Mouse (Mus musculus) heart, postnatal 0 days (tissue): ENCODE results near the gene Tktl1. TPM values are rescaled to one million over a fixed set of nuclear protein-coding genes. Genes with fewer than 3 reads are reported as not detected.

Experiments used
- ATAC-seq: fragments of 200-750 bp; cut with Nextera tagmentation; 2 replicates; pipeline ENCODE4 v1.8.0; 2017; ENCODE audit warnings: low read depth, moderate number of reproducible peaks, moderate library complexity; ENCODE audit not compliant: insufficient read depth
- DNase-seq: peaks from one replicate; pipeline ENCODE4 v3.0.0-alpha.2; 2016; ENCODE audit warnings: low spot score
- H3K27ac ChIP-seq: fragments of 300-500 bp; sonication (generic); 2 replicates; pipeline ENCODE4 v1.5.1; 2014; ENCODE audit warnings: low read depth, mild to moderate bottlenecking
- H3K27me3 ChIP-seq: fragments of 300-500 bp; sonication (generic); 2 replicates; pipeline ENCODE4 v1.6.1; 2014; ENCODE audit warnings: low read length, mixed read lengths; ENCODE audit not compliant: control insufficient read depth, insufficient read depth
- H3K36me3 ChIP-seq: fragments of 300-500 bp; sonication (generic); replicated peaks from 2 replicates; pipeline ENCODE4 v1.6.1; 2014; ENCODE audit warnings: low read length, mixed read lengths; ENCODE audit not compliant: control insufficient read depth, insufficient read depth
- H3K4me1 ChIP-seq: fragments of 300-500 bp; sonication (generic); 2 replicates; pipeline ENCODE4 v1.6.1; 2014; ENCODE audit warnings: antibody characterized with exemption; ENCODE audit not compliant: control insufficient read depth, insufficient read depth
- H3K4me2 ChIP-seq: fragments of 300-500 bp; sonication (generic); 2 replicates; pipeline ENCODE4 v1.6.1; 2014; ENCODE audit warnings: low read depth, mild to moderate bottlenecking, low read length, moderate library complexity
- H3K4me3 ChIP-seq: fragments of 300-500 bp; sonication (generic); 2 replicates; pipeline ENCODE4 v1.5.1; 2014; ENCODE audit warnings: low read depth, low read length
- H3K9ac ChIP-seq: fragments of 300-500 bp; sonication (generic); replicated peaks from 2 replicates; pipeline ENCODE4 v1.6.1; 2014; ENCODE audit warnings: low read depth, low read length, mixed read lengths
- H3K9me3 ChIP-seq: fragments of 300-500 bp; sonication (generic); replicated peaks from 2 replicates; pipeline ENCODE4 v1.6.1; 2016; ENCODE audit warnings: low read length; ENCODE audit not compliant: control insufficient read depth
- CTCF ChIP-seq: IDR thresholded peaks from 2 replicates; pipeline ENCODE4 v1.5.1; 2016; ENCODE audit warnings: antibody characterized with exemption, control low read depth, low read depth
- EP300 ChIP-seq: IDR thresholded peaks from 2 replicates; pipeline ENCODE4 v1.6.1; 2016; ENCODE audit warnings: antibody characterized with exemption, low read depth
- WGBS: fragments of 180-500 bp; shearing (Covaris S2); extraction: QIAGEN DNeasy Blood & Tissue Kit; methylation state at CpG from one replicate; pipeline ENCODE4 v1.1.7; 2014; 5-methylcytosine and 5-hydroxymethylcytosine counted together
- polyA plus RNA-seq: library from polyadenylated mRNA; unstranded; fragments of >200 nt; fragmentation: Nextera tagmentation; extraction: Ambion mirVana; gene quantifications from 2 replicates; pipeline ENCODE4 v1.2.1, GENCODE M21; 2015
- total RNA-seq: library from RNA; depleted of rRNA; stranded (reverse); fragments of >200 nt; gene quantifications from 2 replicates; pipeline ENCODE4 v1.2.3, GENCODE M21; 2014; ENCODE audit warnings: low replicate concordance

Gene Tktl1
- total and polyA plus RNA-seq, 2 experiments from 2014 or later: not detected

- H3K9ac ChIP-seq: no peak overlapping the region
- no peaks in the 10 kb centered on the region for H3K4me1 ChIP-seq
- TF ChIP-seq EP300 (no peak), CTCF (no peak)
- no peak for ATAC-seq
- no peak for DNase-seq
- H3K4me2 ChIP-seq: no peak overlapping the region
- H3K4me3 ChIP-seq: no peak overlapping the region
- no peaks in the 10 kb centered on the region for H3K9me3 ChIP-seq
- WGBS: 50% methylated on average over 1 of the region's 1 CpGs
- H3K27me3 ChIP-seq: no peaks in the 10 kb centered on the region
- peaks cover 99% of the 10 kb centered on the region for H3K36me3 ChIP-seq
- H3K27ac ChIP-seq: no peak overlapping the region
These were observed 53.0 kb downstream of the Tktl1 start for GRCm38 (mm10) chrX:74230038-74230437.

- no peak overlapping the region for H3K4me2 ChIP-seq
- no peaks in the 10 kb centered on the region for H3K27me3 ChIP-seq
- no peaks in the 10 kb centered on the region for H3K9me3 ChIP-seq
- TF ChIP-seq EP300: no peak
- TF ChIP-seq CTCF: no peak
- no peak for DNase-seq
- 83% methylated on average over 5 of the region's 5 CpGs for WGBS
- no peaks in the 10 kb centered on the region for H3K4me1 ChIP-seq
- ATAC-seq: no peak
- H3K27ac ChIP-seq: no peak overlapping the region
- no peak overlapping the region for H3K4me3 ChIP-seq
- H3K36me3 ChIP-seq: peaks cover 94% of the 10 kb centered on the region
- H3K9ac ChIP-seq: no peak overlapping the region
These were observed 56.1 kb downstream of the Tktl1 start for GRCm38 (mm10) chrX:74233196-74233595.

GRCm38 (mm10) chrX:74240332-74240731 lies 63.3 kb downstream of the Tktl1 start:
- Histone ChIP-seq H3K4me1 (0 out of 2 replicates have a peak, but pooled peaks cover 7% of the 10 kb centered on the region), H3K4me3 (no peak overlapping the region), H3K27ac (no peak overlapping the region), H3K27me3 (no peaks in the 10 kb centered on the region), H3K36me3 (peaks cover 71% of the 10 kb centered on the region), H3K4me2 (no peak overlapping the region), H3K9me3 (no peaks in the 10 kb centered on the region), H3K9ac (no peak overlapping the region)
- 81% methylated on average over 4 of the region's 4 CpGs for WGBS
- DNase-seq: no peak
- no peak for ATAC-seq
- TF ChIP-seq EP300 (no peak), CTCF (no peak)

- no peak for ATAC-seq
- Histone ChIP-seq H3K4me2 (peak overlapping the region; percentile 67), H3K4me3 (peak overlapping the region; percentile 57), H3K27ac (peak overlapping the region; percentile 96), H3K9me3 (no peaks in the 10 kb centered on the region), H3K9ac (no peak overlapping the region), H3K4me1 (0 out of 2 replicates have a peak, but pooled peaks cover 7% of the 10 kb centered on the region), H3K36me3 (peaks cover 46% of the 10 kb centered on the region), H3K27me3 (no peaks in the 10 kb centered on the region)
- TF ChIP-seq EP300 (no peak), CTCF (no peak)
- DNase-seq: no peak
- 57% methylated on average over 2 of the region's 2 CpGs for WGBS
These were observed 66.3 kb downstream of the Tktl1 start for GRCm38 (mm10) chrX:74243396-74243795.

GRCm38 (mm10) chrX:74243807-74244206 lies 66.7 kb downstream of the Tktl1 start:
- Histone ChIP-seq H3K9me3 (no peaks in the 10 kb centered on the region), H3K4me1 (0 out of 2 replicates have a peak, but pooled peaks cover 7% of the 10 kb centered on the region), H3K4me2 (peak overlapping the region; percentile 67), H3K27ac (peak overlapping the region; percentile 96), H3K36me3 (peaks cover 41% of the 10 kb centered on the region), H3K9ac (peak overlapping the region; percentile 33; the same call in 1 of the 2 replicates), H3K4me3 (peak overlapping the region; percentile 57), H3K27me3 (no peaks in the 10 kb centered on the region)
- TF ChIP-seq EP300: no peak
- TF ChIP-seq CTCF: no peak
- ATAC-seq (no peak), DNase-seq (no peak)
- WGBS: 49% methylated on average over 3 of the region's 3 CpGs

- H3K4me3 ChIP-seq: peak overlapping the region; percentile 57
- DNase-seq (peak; percentile 79), ATAC-seq (peak; percentile 54)
- H3K4me2 ChIP-seq: peak overlapping the region; percentile 67
- peak overlapping the region; percentile 84; the same call in 1 of the 2 replicates for H3K9ac ChIP-seq
- TF ChIP-seq EP300: 0 out of 2 replicates have a peak, but pooled peaks have one; percentile 51
- TF ChIP-seq CTCF: no peak
- 0 out of 2 replicates have a peak, but pooled peaks cover 7% of the 10 kb centered on the region for H3K4me1 ChIP-seq
- H3K27me3 ChIP-seq: no peaks in the 10 kb centered on the region
- H3K9me3 ChIP-seq: no peaks in the 10 kb centered on the region
- 14% methylated on average over 3 of the region's 3 CpGs for WGBS
- H3K36me3 ChIP-seq: peaks cover 33% of the 10 kb centered on the region
- H3K27ac ChIP-seq: peak overlapping the region; percentile 96
These were observed 67.6 kb downstream of the Tktl1 start for GRCm38 (mm10) chrX:74244614-74245083.
